Mouse (Mus musculus): ENCODE data around the gene Ppp1r16b.

Ppp1r16b gene

GRCm38 (mm10) chr2:158668433-158669010 is 3.3 kb downstream of the Ppp1r16b start:
- DNase-seq, result peak; percentile 78

GRCm38 (mm10) chr2:158669199-158670195 is 4.3 kb downstream of the Ppp1r16b start:
- peak; percentile 77 for DNase-seq

GRCm38 (mm10) chr2:158670571-158670970 is 5.4 kb downstream of the Ppp1r16b start:
- no peak for DNase-seq

GRCm38 (mm10) chr2:158672829-158673228 is 7.6 kb downstream of the Ppp1r16b start:
- peak; percentile 28 for DNase-seq

- peak; percentile 73 for DNase-seq
Measured at GRCm38 (mm10) chr2:158673493-158673892, 8.3 kb downstream of the Ppp1r16b start.

- no peak for DNase-seq
Measured at GRCm38 (mm10) chr2:158674131-158674530, 8.9 kb downstream of the Ppp1r16b start.

GRCm38 (mm10) chr2:158674759-158675158 is 9.6 kb downstream of the Ppp1r16b start:
- no peak for DNase-seq

- DNase-seq, result peak; percentile 2
Measured at GRCm38 (mm10) chr2:158675161-158675560, 10.0 kb downstream of the Ppp1r16b start.

GRCm38 (mm10) chr2:158675907-158676533 is 10.8 kb downstream of the Ppp1r16b start:
- peak; percentile 2 for DNase-seq

- peak; percentile 7 for DNase-seq
Measured at GRCm38 (mm10) chr2:158677946-158678345, 12.7 kb downstream of the Ppp1r16b start.

- no peak for DNase-seq
Measured at GRCm38 (mm10) chr2:158679091-158679490, 13.9 kb downstream of the Ppp1r16b start.

- no peak for DNase-seq
Measured at GRCm38 (mm10) chr2:158680357-158680889, 15.2 kb downstream of the Ppp1r16b start.

GRCm38 (mm10) chr2:158681714-158682113 is 16.5 kb downstream of the Ppp1r16b start:
- DNase-seq, result no peak

GRCm38 (mm10) chr2:158682344-158683037 is 17.3 kb downstream of the Ppp1r16b start:
- peak; percentile 6 for DNase-seq

GRCm38 (mm10) chr2:158683038-158683413 is 17.8 kb downstream of the Ppp1r16b start:
- DNase-seq, result peak; percentile 31

GRCm38 (mm10) chr2:158684247-158684843 is 19.1 kb downstream of the Ppp1r16b start:
- no peak for DNase-seq

- DNase-seq, result no peak
Measured at GRCm38 (mm10) chr2:158684910-158685309, 19.7 kb downstream of the Ppp1r16b start.

GRCm38 (mm10) chr2:158686394-158686793 is 21.2 kb downstream of the Ppp1r16b start:
- no peak for DNase-seq

- DNase-seq, result peak; percentile 85
Measured at GRCm38 (mm10) chr2:158687804-158688241, 22.6 kb downstream of the Ppp1r16b start.

- peak; percentile 32 for DNase-seq
Measured at GRCm38 (mm10) chr2:158689060-158689459, 23.9 kb downstream of the Ppp1r16b start.

GRCm38 (mm10) chr2:158689640-158690039 is 24.4 kb downstream of the Ppp1r16b start:
- peak; percentile 72 for DNase-seq

- peak; percentile 84 for DNase-seq
Measured at GRCm38 (mm10) chr2:158690116-158690515, 24.9 kb downstream of the Ppp1r16b start.
